In the genomic region with DNA sequence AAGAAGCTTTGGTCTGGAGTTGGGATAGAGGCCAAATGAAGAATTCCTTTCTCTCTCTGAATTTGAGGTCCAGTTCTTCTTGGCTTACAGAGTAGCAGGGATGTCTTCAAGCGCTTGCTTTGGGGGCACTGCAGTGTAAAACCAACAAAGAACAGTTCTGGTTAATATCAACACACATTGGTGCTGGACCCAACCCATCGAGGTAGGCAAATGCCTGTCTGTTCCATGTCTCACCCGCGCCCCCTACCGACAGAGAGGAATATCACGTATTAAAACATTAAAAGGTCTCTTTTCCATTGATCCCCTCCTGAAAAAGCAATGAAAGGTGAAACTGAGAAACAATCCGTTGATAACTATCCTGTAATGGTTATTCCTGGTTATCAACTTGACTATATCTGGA, we compare ENCODE assay signal across 8 mouse cellular contexts. TPM values are rescaled to one million over a fixed set of nuclear protein-coding genes. Genes with fewer than 3 reads are reported as not detected.
DNase-seq lines count a peak whose midpoint lies in the region; ATAC-seq and TF ChIP-seq lines count a peak whose summit lies in the region.

No protein-coding gene starts in this region.

- 6% methylated on average over 7 of the region's 7 CpGs for WGBS in hindbrain, embryonic 11.5 days
- WGBS in hindbrain, embryonic 13.5 days, result 6% methylated on average over 7 of the region's 7 CpGs
- WGBS in bone marrow, adult 2 months, result 4% methylated on average over 7 of the region's 7 CpGs
- WGBS in intestine, embryonic 15.5 days, result 4% methylated on average over 7 of the region's 7 CpGs
- WGBS in limb, embryonic 10.5 days, result 6% methylated on average over 7 of the region's 7 CpGs

- DNase-seq in hindbrain, embryonic 11.5 days (ENCODE audit: low spot score), result peak; percentile 85
- DNase-seq in limb, embryonic 10.5 days (ENCODE audit: low spot score), result peak; percentile 78
- DNase-seq in testis, postnatal 10 days (ENCODE audit: low spot score), result peak; percentile 88

- no peak for TF ChIP-seq POLR2A in bone marrow, adult 2 months (IDR thresholded peaks at IDR 0.05; ENCODE audit: borderline replicate concordance, control insufficient read depth, low read depth, low read length)

- no peaks in the 10 kb centered on the region for H3K36me3 ChIP-seq in hindbrain, embryonic 11.5 days (ENCODE audit: control insufficient read depth, insufficient read depth, low read length)
- no peaks in the 10 kb centered on the region for H3K36me3 ChIP-seq in hindbrain, embryonic 13.5 days
- no peaks in the 10 kb centered on the region for H3K36me3 ChIP-seq in intestine, embryonic 15.5 days
- H3K36me3 ChIP-seq in limb, embryonic 10.5 days, result no peaks in the 10 kb centered on the region

- no peaks in the 10 kb centered on the region for H3K9me3 ChIP-seq in hindbrain, embryonic 11.5 days (ENCODE audit: control insufficient read depth, low read length)
- H3K9me3 ChIP-seq in hindbrain, embryonic 13.5 days, result no peaks in the 10 kb centered on the region
- no peaks in the 10 kb centered on the region for H3K9me3 ChIP-seq in intestine, embryonic 15.5 days
- no peaks in the 10 kb centered on the region for H3K9me3 ChIP-seq in limb, embryonic 10.5 days (replicated peaks)

- ATAC-seq in hindbrain, embryonic 11.5 days (ENCODE audit: low FRiP score), result no peak
- ATAC-seq in hindbrain, embryonic 13.5 days (ENCODE audit: low FRiP score), result no peak
- peak; percentile 93 for ATAC-seq in erythroblast, adult 5-6 weeks (replicated peaks; ENCODE audit: low FRiP score, poor library complexity, severe bottlenecking)
- peak; percentile 78 for ATAC-seq in intestine, embryonic 15.5 days
- peak; percentile 83 for ATAC-seq in neutrophil, adult 5-6 weeks (ENCODE audit: extremely low read depth, insufficient number of reproducible peaks, low FRiP score, poor library complexity, severe bottlenecking)

- H3K27me3 ChIP-seq in hindbrain, embryonic 11.5 days (ENCODE audit: control insufficient read depth, insufficient read depth, low read length), result no peaks in the 10 kb centered on the region
- H3K27me3 ChIP-seq in hindbrain, embryonic 13.5 days, result no peaks in the 10 kb centered on the region
- H3K27me3 ChIP-seq in intestine, embryonic 15.5 days (replicated peaks), result no peaks in the 10 kb centered on the region
- no peaks in the 10 kb centered on the region for H3K27me3 ChIP-seq in limb, embryonic 10.5 days (ENCODE audit: low read depth, poor library complexity, severe bottlenecking)

- H3K27ac ChIP-seq in hindbrain, embryonic 11.5 days (ENCODE audit: low read depth, low read length), result no peak overlapping the region
- H3K27ac ChIP-seq in hindbrain, embryonic 13.5 days, result no peak overlapping the region
- no peak overlapping the region for H3K27ac ChIP-seq in bone marrow, adult 2 months (ENCODE audit: control insufficient read depth, insufficient read depth, low read depth, low read length, poor library complexity)
- H3K27ac ChIP-seq in intestine, embryonic 15.5 days, result no peak overlapping the region
- H3K27ac ChIP-seq in limb, embryonic 10.5 days, result no peak overlapping the region

- no peak overlapping the region for H3K4me3 ChIP-seq in hindbrain, embryonic 11.5 days (ENCODE audit: low read depth, low read length)
- H3K4me3 ChIP-seq in hindbrain, embryonic 13.5 days, result no peak overlapping the region
- H3K4me3 ChIP-seq in bone marrow, adult 2 months (replicated peaks; ENCODE audit: control insufficient read depth, low read depth, low read length), result no peak overlapping the region
- no peak overlapping the region for H3K4me3 ChIP-seq in intestine, embryonic 15.5 days (replicated peaks)
- no peak overlapping the region for H3K4me3 ChIP-seq in limb, embryonic 10.5 days

- TF ChIP-seq CTCF in bone marrow, adult 2 months (IDR thresholded peaks at IDR 0.05; ENCODE audit: control insufficient read depth, insufficient read depth, low read length), result peak; percentile 90

- H3K9ac ChIP-seq in hindbrain, embryonic 11.5 days (ENCODE audit: low read depth, low read length), result no peak overlapping the region
- H3K9ac ChIP-seq in hindbrain, embryonic 13.5 days, result no peak overlapping the region
- no peak overlapping the region for H3K9ac ChIP-seq in intestine, embryonic 15.5 days

- no peak overlapping the region for H3K4me2 ChIP-seq in hindbrain, embryonic 11.5 days (replicated peaks; ENCODE audit: low read depth, low read length)
- H3K4me2 ChIP-seq in hindbrain, embryonic 13.5 days, result no peak overlapping the region
- H3K4me2 ChIP-seq in intestine, embryonic 15.5 days (replicated peaks), result no peak overlapping the region

- H3K4me1 ChIP-seq in hindbrain, embryonic 11.5 days (replicated peaks; ENCODE audit: control insufficient read depth, insufficient read depth, low read length), result no peaks in the 10 kb centered on the region
- no peaks in the 10 kb centered on the region for H3K4me1 ChIP-seq in hindbrain, embryonic 13.5 days (replicated peaks)
- no peaks in the 10 kb centered on the region; the same call in none of the 2 replicates for H3K4me1 ChIP-seq in bone marrow, adult 2 months (ENCODE audit: control insufficient read depth, insufficient read depth, low read length)
- H3K4me1 ChIP-seq in intestine, embryonic 15.5 days (replicated peaks), result no peaks in the 10 kb centered on the region
- no peaks in the 10 kb centered on the region for H3K4me1 ChIP-seq in limb, embryonic 10.5 days

RNA-seq across cellular contexts. Expression of gene Rabgef1, which starts 7.9 kb away (rescaled TPM):
- 26.2 and 28.6 TPM in 2 replicates for polyA plus RNA-seq in hindbrain, embryonic 11.5 days (2014; fragmentation: Nextera tagmentation; extraction: Ambion mirVana)
- polyA plus RNA-seq in hindbrain, embryonic 13.5 days (2015; fragmentation: Nextera tagmentation; extraction: Ambion mirVana), result 40.6 and 40.8 TPM in 2 replicates
- polyA plus RNA-seq in bone marrow, adult 2 months (2011; ENCODE audit: insufficient read depth, insufficient read length, low replicate concordance, missing spikeins), result 16.9 and 36.5 TPM in 2 replicates
- 15.7 and 43.2 TPM in 2 replicates for total RNA-seq in erythroblast, adult 5-6 weeks (2015; ENCODE audit: low replicate concordance)
- total RNA-seq in erythroblast, adult 5-6 weeks (2017; ENCODE audit: low replicate concordance), result 40.7 and 47.1 TPM in 2 replicates
- 22.3 and 26.8 TPM in 2 replicates for polyA plus RNA-seq in intestine, embryonic 15.5 days (2015; fragmentation: Nextera tagmentation; extraction: Ambion mirVana)
- polyA plus RNA-seq in limb, embryonic 10.5 days (2016; fragmentation: Nextera tagmentation; extraction: Ambion mirVana), result 21.7 and 22.1 TPM in 2 replicates
- 52.1 and 58.2 TPM in 2 replicates for total RNA-seq in neutrophil, adult 5-6 weeks (2017)

RNA-seq across cellular contexts. Expression of gene Kctd7, which starts 19.0 kb away (rescaled TPM):
- polyA plus RNA-seq in hindbrain, embryonic 11.5 days (2014; fragmentation: Nextera tagmentation; extraction: Ambion mirVana), result 5.7 and 6.6 TPM in 2 replicates
- polyA plus RNA-seq in hindbrain, embryonic 13.5 days (2015; fragmentation: Nextera tagmentation; extraction: Ambion mirVana), result 13.2 and 13.7 TPM in 2 replicates
- polyA plus RNA-seq in bone marrow, adult 2 months (2011; ENCODE audit: insufficient read depth, insufficient read length, low replicate concordance, missing spikeins), result 6.1 and 6.6 TPM in 2 replicates
- 0.96 and 2.3 TPM in 2 replicates for total RNA-seq in erythroblast, adult 5-6 weeks (2015; ENCODE audit: low replicate concordance)
- total RNA-seq in erythroblast, adult 5-6 weeks (2017; ENCODE audit: low replicate concordance), result 1.3 and 2.0 TPM in 2 replicates
- polyA plus RNA-seq in intestine, embryonic 15.5 days (2015; fragmentation: Nextera tagmentation; extraction: Ambion mirVana), result 3.8 and 3.9 TPM in 2 replicates
- polyA plus RNA-seq in limb, embryonic 10.5 days (2016; fragmentation: Nextera tagmentation; extraction: Ambion mirVana), result 3.4 and 4.7 TPM in 2 replicates
- 3.0 and 5.3 TPM in 2 replicates for total RNA-seq in neutrophil, adult 5-6 weeks (2017)

RNA-seq across cellular contexts. Expression of gene Tmem248, which starts 53.2 kb away (rescaled TPM):
- polyA plus RNA-seq in hindbrain, embryonic 11.5 days (2014; fragmentation: Nextera tagmentation; extraction: Ambion mirVana), result 28.7 and 29.9 TPM in 2 replicates
- polyA plus RNA-seq in hindbrain, embryonic 13.5 days (2015; fragmentation: Nextera tagmentation; extraction: Ambion mirVana), result 23.0 and 25.5 TPM in 2 replicates
- 15.0 and 25.2 TPM in 2 replicates for polyA plus RNA-seq in bone marrow, adult 2 months (2011; ENCODE audit: insufficient read depth, insufficient read length, low replicate concordance, missing spikeins)
- total RNA-seq in erythroblast, adult 5-6 weeks (2015; ENCODE audit: low replicate concordance), result 11.1 and 21.5 TPM in 2 replicates
- total RNA-seq in erythroblast, adult 5-6 weeks (2017; ENCODE audit: low replicate concordance), result 16.0 and 24.9 TPM in 2 replicates
- 38.9 and 40.2 TPM in 2 replicates for polyA plus RNA-seq in intestine, embryonic 15.5 days (2015; fragmentation: Nextera tagmentation; extraction: Ambion mirVana)
- polyA plus RNA-seq in limb, embryonic 10.5 days (2016; fragmentation: Nextera tagmentation; extraction: Ambion mirVana), result 40.2 and 40.5 TPM in 2 replicates
- 32.9 and 34.9 TPM in 2 replicates for total RNA-seq in neutrophil, adult 5-6 weeks (2017)

Comparison
In these comparisons a context has a peak if more than half of its experiments do, and no peak if none do; other contexts are left out.
1. ATAC-seq: peak in erythroblast, adult 5-6 weeks (single experiment), intestine, embryonic 15.5 days (single experiment) and neutrophil, adult 5-6 weeks (single experiment); none in hindbrain, embryonic 11.5 days (single experiment) and hindbrain, embryonic 13.5 days (single experiment).
2. Peak in every context shown above with its lines, with median percentiles within 50 percentile points of each other: DNase-seq.